Mouse (Mus musculus) ES-CJ7 (cell line): ENCODE measurements around the gene Gm128.
A peak's percentile ranks its signal among the peaks of the same experiment; 100 is the strongest.
"Not testable (repeated sequence)": the region's sequence is repeated elsewhere in the genome, so short reads cannot be mapped to it uniquely, and the experiment has no call there.

ENCODE experiments used
- DNase-seq: peaks from one replicate; pipeline ENCODE4 v3.0.0; 2011; ENCODE audit warnings: low read depth, low spot score

Gene Gm128

GRCm38 (mm10) chr3:95231298-95232221 is 9.8 kb downstream of the Gm128 start, which contains the start of gene Mllt11:
Gene Mllt11 (minus strand): TSS chr3:95232171.
- no peak for DNase-seq

GRCm38 (mm10) chr3:95230495-95231297 is 10.7 kb downstream of the Gm128 start:
- DNase-seq, result peak; percentile 82

DNA sequence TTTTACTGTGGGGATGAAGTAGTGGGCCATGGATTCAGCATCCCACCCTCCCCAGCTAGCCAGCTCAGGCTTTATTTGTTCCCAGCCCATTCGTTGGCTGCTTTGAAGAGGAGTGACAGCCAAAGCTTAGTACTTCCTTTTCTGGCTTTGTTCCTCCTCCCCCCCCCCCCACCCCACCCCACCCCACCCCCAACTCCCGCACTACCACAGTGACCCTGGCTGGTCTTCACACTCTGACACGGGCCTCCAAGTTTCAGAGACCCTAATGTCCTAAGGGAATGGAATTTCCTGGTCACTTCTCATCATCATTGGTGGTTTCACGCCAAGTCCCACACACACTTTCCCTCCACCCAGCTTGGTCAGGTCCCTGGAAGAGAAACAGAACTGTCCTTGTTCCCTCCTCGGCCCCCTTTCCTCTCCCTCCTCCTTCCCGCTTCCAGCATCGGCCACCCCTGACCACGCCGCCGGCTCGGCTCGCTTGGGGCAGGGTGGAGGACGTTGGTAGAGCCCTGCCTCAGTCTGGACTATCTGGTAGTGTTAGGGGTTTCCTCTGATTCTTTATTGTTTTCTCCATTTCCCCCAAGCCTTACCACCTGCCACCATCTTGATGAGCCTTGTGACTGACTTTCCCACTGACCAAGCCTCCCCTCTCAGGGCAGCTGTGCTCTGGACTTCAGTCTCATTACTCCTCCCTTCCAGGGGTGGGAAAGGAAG is 11.5 kb downstream of the Gm128 start:
- no peak for DNase-seq

DNA sequence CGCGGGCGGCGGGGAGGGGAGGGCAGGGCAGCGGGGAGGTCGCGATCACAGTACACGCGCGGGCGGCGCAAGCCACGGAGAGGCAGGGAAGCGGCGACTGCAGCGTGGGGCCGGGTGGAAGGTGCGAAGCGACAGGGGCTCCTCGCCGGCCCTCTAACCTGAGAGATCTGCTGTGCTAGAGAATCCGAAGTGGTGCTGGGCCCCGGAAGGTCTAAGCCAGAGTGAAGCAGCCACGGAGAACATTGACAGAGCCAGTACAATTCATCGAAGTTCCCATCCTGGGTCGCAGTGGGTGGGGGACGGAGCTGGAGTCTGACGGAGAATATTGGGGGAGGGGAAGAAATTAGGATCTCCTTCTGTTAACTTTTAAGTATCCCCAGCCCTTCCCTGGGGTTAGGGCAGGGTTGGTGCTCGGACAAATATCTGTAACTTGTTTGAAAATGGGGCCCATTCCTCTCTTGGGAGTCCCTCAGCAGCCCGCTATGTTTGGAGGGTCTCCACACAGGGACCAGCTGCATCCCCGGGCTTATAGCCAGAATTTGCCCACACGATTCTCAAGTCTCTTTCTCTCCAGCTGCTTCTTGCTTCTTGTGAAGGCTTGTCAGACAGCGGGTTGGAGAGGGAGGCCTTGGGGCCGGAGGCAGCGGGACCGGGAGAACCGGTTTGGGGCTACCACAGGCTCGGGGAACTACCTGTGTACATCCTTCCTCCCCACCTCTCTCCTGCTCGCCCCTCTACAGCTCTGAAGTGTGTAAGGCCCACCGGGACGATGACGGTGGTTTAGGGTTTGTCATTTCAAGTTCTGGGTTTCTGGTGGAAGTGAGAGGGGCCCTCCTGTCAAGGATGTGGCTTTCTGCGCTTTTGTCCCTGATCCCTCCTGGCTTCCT is 12.3 kb downstream of the Gm128 start:
- peak; percentile 51 for DNase-seq

GRCm38 (mm10) chr3:95228148-95228893 is 13.1 kb downstream of the Gm128 start, which contains the start of gene Cdc42se1:
Gene Cdc42se1 (plus strand): TSS chr3:95228732.
- peak; percentile 91 for DNase-seq

DNA sequence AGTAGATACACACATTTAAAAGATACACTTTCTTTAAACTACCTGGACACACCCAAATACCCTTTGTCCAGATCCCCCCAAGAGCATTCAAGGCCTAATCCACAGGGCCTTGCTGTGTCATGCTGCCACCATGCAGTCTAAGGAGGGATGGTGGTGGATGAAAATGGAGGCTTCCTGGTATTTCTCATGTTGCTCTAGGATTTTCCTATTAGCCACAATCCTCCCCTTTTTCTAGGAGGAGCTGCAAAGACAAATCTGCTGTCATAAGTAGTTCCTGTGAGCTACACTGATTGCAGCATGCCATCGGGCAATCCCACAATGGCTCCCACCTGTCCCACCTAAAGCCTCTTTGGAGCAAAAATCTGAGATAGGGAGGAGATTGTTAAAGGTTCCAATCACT is 14.2 kb downstream of the Gm128 start:
- no peak for DNase-seq

DNA sequence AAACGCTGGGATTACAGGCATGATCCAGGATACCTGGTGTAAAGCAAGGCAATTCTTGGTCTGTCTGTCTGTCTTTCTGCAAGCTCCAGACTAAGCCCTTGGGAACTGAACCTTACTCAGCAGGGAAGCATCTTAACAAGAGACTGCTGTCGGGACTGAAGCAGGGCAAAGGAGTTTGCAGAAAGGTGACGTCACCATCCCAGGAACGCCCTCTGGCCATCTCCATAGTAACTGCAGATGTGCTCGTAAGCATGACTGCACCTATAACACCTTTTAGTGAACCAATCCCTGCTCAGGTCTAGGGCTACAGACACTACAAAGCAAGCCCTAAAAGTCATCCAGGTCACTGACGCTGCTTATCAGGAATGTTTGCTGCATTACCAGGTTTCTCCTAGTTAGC is 17.1 kb downstream of the Gm128 start:
- peak; percentile 95 for DNase-seq

DNA sequence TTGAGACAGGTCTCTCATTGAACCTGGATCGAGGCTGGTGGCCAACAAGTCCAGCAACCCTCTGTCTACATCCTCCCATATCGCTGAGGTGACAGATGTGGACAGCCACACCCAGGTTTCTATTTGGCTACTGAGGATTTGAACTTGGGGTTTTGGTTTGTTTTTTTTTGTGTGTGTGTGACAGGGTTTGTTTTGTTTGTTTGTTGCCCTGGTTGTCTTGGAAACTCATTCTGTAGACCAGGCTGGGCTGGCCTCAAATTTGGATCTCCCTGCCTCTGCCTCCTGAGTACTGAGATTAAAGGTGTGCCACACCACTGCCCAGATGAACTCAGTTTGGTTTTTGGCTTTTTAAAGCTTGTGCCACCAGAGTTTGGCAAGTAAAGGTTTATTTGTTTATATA is 18.4 kb downstream of the Gm128 start:
- no peak for DNase-seq

DNA sequence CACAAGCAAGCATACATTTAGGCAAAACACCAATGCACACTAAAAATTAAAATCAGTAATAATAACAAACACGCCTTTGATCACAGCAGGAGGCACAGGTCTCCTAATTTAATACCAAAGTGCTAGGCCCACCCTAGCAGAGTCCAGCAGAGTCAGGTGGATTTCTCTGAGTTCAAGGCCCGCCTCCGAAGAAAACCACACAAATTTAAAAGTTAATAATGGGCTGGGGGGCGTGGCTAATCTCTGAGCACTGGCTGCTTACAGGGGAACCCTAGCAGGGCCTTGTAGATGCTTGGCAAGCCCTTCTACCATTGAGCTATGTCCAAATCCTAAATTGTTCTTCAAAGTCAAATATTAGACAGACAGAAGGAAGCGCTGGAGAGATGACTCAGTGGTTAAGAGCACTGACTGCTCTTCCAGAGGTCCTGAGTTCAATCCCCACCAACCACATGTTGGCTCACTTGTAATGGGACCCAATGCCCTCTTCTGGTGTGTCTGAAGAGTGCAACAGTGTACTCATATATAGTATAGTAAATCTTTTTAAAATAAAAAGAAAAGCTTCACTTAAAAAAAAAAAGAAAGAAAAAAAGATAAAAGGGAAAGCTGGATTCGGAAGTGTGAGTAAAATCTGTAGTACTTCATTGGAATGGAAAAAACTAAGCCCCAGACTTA is 22.8 kb downstream of the Gm128 start:
- peak; percentile 77 for DNase-seq

GRCm38 (mm10) chr3:95217255-95218134 is 23.9 kb downstream of the Gm128 start, which contains the start of gene Gabpb2:
Gene Gabpb2 (minus strand): TSS chr3:95217916.
- peak; percentile 99 for DNase-seq

DNA sequence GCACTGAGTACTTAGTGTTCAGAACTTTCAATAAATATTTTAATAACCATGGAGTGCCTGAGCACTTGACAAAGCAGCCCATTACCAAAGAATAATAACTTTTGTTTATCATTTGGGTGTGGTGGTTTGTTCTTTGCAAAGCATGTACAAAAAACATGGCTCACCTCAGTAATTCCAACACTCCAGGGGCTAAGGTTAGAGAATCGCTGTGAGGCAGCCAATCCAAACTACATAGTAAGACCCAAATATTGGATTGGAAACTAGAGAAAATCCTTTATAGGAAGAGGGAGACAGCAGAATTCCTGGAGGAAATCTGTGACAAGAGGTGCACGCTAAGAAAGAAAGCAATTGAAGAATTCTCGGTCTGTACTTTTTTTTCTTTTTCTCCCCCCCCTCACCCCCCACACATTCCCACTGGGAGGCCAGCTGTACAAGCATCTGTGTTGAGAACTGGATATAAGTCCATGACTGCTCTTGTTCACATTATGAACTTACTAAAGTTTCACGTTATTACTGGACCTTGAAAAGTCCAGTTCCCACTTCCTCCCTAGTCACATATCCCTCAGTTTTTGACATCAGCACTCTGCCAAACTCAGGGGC is 24.6 kb downstream of the Gm128 start:
- DNase-seq, result no peak

DNA sequence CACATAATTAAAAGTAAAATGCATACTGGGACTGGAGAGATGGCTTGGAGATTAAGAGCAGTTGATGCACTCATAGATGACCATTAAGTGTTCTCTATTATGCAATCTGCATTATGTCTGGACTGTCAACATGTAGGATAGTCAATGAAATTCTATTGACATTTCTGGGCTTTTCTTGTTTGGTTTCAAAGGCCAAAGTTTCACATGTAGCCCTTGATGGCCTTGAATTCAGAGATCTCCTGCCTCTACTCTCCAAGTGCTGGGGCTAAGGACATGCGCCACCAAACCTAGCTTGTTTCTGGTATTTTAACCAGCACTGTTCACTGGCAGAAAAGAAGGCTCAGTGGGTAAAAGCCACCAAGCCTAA is 27.8 kb downstream of the Gm128 start:
- DNase-seq, result no peak

- not testable (repeated sequence) for DNase-seq
Observed at GRCm38 (mm10) chr3:95212889-95213608, 28.3 kb downstream of the Gm128 start.

DNA sequence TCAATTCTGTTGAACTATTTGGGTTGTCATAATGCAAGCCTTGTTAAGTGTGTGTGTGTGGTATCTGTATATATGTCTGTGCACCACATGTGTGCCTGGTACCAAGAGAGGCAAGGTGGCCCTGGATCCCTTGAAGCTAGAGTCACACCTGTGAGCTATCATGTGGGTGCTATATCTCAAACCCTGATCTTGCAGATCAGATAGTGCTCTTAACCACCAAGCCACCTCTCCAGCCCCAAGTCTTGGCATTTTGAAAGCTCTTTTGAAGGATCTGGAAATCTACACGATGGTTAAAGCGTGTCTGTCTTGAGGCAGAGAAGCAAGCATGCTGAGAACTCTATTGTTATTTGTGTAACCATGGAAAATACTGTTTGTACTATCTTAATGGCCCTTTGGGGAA is 30.8 kb downstream of the Gm128 start:
- DNase-seq, result no peak

- no peak for DNase-seq
Observed at GRCm38 (mm10) chr3:95208286-95208685, 33.1 kb downstream of the Gm128 start.

GRCm38 (mm10) chr3:95203880-95204279 is 37.5 kb downstream of the Gm128 start:
- no peak for DNase-seq

GRCm38 (mm10) chr3:95200562-95200961 is 40.8 kb downstream of the Gm128 start:
- no peak for DNase-seq
